Mouse (Mus musculus): ENCODE measurements around the gene Gxylt1.

Gxylt1 gene

DNA sequence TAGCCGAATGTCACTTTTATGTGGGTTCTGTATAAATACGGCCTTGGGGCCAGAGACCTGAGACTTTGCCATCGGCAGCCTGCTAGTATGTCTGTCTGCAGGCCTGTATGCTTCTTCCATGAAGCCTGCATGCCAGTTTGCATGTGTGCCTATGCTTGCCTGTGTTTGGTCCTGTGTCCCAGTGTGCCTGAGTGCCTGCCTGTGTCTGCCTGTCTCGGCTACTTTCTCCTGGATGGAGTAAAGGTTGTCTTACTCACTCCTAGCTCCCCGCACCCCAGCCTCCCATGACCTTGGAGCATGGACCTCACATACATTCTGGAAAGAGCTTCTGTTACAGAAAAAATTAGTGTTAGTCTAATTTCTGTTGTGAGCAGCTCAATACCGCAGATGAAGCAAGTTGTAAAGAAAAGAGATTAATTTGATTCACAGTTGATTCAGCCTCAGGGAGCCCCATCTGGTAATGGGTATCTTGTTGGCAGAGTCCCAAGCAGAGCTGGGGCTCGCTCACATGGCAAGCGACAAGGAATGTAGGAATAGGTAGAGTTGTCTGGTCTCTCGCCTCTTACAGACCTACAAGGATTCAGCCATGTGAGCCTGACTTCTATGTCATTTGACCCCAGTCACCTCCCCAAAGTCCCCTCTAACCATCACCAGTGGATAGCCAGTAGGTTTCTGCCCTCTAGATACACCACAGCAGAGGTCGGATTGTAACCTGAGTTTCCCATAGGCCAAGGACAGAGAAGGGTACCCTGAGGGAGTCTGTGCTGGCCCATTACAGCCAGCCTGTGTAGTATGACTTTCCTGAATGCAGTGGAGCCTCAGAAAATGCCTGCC lies 47.8 kb downstream of the Gxylt1 start:
- POLR2A ChIA-PET: interaction anchor here in 1 of 4 experiments (1.2 kb wide), 1 partner anchor 8 kb away, joined by 3 read pairs; no protein-coding TSS in a partner anchor
- CTCF ChIA-PET: interaction anchor here (0.6 to 1.5 kb wide), 5 partner anchors 9 to 138 kb away, joined by 3 to 6 read pairs (median 4); no protein-coding TSS in a partner anchor

DNA sequence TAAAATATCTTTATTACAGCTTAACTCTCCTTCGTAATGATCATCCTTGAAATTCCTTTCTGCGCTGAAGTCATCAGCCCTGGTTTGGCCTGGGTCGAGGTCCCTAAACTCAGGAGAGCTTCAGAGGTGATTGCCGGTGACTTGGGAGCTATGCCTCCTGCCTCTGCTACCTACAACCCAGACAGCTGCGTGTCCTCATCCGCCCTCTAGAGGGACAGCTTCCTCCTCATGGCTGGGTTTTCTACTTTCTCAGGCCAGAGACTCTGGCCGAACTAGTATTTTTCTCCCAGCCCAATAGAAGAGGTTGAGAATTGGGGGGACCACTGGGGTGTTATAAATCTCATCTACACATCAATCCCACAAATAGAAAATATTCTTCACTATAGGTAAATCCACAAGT lies 52.5 kb downstream of the Gxylt1 start:
- CTCF ChIA-PET: interaction anchor here (0.5 to 1.5 kb wide), 9 partner anchors 33 to 1909 kb away, joined by 3 to 5 read pairs (median 3); no protein-coding TSS in a partner anchor
- POLR2A ChIA-PET: interaction anchor here in 1 of 4 experiments (1.3 kb wide), 1 partner anchor 14 kb away, joined by 3 read pairs; no protein-coding TSS in a partner anchor

DNA sequence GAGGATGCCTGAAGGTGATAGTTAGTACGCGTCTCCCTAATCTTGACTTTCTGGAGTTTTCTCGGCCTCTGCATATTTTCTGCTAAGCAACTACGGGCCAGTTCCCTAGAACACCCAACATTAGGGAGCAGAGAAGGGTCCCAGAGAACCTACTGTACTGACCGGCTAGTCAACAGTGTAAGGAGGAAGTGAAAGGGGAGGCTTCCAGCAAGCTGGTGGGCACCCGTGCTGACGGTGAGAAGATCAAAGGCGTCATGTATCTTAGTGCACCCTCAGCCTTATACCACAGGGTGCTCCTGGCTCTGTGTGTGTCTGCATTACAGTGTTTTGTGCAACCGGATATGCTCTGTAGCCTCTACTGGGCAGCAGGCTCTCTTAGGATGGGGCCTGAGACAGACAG lies 62.4 kb downstream of the Gxylt1 start:
- ChIA-PET POLR2A (no interaction called here), CTCF (no interaction called here)

- ChIA-PET CTCF (interaction anchor here in 2 of 4 experiments (0.6 to 0.7 kb wide), 2 partner anchors 87 to 118 kb away, joined by 3 to 4 read pairs; no protein-coding TSS in a partner anchor), POLR2A (no interaction called here)
These were observed 70.1 kb downstream of the Gxylt1 start for GRCm38 (mm10) chr15:93204861-93205260.

- POLR2A ChIA-PET: interaction anchor here in 2 of 4 experiments (0.7 kb wide), 2 partner anchors 13 to 297 kb away, joined by 3 read pairs; no protein-coding TSS in a partner anchor
- CTCF ChIA-PET: no interaction called here
These were observed 73.0 kb downstream of the Gxylt1 start for GRCm38 (mm10) chr15:93201956-93202355.

DNA sequence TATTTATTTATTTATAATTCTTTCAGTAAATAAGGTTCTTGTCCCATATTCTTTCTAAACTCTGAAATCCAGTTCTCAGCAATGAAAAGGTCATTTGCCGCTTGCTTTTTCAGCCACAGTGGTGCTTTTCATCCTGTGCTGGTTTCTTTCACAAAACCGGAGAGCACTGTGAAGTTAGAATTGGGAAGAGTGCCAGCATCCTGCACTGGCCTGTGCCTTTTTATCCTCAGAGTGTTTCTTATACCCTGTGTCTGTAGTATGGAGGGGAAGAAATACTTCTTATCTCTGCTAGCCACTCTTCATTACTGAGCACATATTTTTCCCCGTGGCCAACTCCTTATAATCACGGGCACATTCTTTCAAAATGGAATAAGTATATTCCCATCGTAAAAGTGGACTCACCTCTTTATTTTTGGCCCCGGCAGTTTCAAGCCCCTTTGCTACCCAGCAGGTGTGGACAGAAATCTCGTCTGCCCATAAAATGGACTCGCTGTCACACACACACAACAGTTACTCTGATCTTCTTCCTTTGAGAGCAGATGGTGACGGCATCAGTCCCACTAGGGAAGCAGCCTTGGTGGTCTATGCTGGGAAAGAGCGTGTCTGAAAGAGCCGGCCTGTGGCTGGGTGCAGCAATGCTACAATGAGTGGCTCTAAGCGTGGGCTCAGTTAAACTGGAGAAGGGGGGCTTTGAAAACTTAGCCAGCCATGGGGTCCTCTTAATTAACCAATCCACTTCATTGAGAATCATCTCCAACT lies 83.4 kb downstream of the Gxylt1 start:
- POLR2A ChIA-PET: interaction anchor here in 2 of 4 experiments (0.8 to 1.1 kb wide), 2 partner anchors 186 to 188 kb away, joined by 3 read pairs; no protein-coding TSS in a partner anchor

More for the DNA sequence above, 83.4 kb downstream of the Gxylt1 start:
- CTCF ChIA-PET: no interaction called here

Measured in embryonic stem cell, embryonic (primary cell).